Mouse (Mus musculus) forebrain, embryonic 11.5 days (tissue): ENCODE measurements around the gene Acad10. TPM values are rescaled to one million over a fixed set of nuclear protein-coding genes. Genes with fewer than 3 reads are reported as not detected.
"Not testable (repeated sequence)": the region's sequence is repeated elsewhere in the genome, so short reads cannot be mapped to it uniquely, and the experiment has no call there.

Experiments used
- ATAC-seq: fragments of 200-750 bp; cut with Nextera tagmentation; replicated peaks from 2 replicates; pipeline ENCODE4 v1.8.0; 2017; ENCODE audit warnings: moderate TSS enrichment; ENCODE audit not compliant: low FRiP score
- DNase-seq: peaks from one replicate; pipeline ENCODE4 v3.0.0-alpha.2; 2017; ENCODE audit warnings: low spot score
- H3K27ac ChIP-seq: fragments of 300-500 bp; sonication (generic); 2 replicates; pipeline ENCODE4 v1.5.1; 2014; ENCODE audit warnings: low read depth, low read length
- H3K27me3 ChIP-seq: fragments of 300-500 bp; sonication (generic); 2 replicates; pipeline ENCODE4 v1.6.1; 2014; ENCODE audit warnings: mild to moderate bottlenecking, low read length, mixed read lengths; ENCODE audit not compliant: control insufficient read depth, insufficient read depth
- H3K36me3 ChIP-seq: fragments of 300-500 bp; sonication (generic); 2 replicates; pipeline ENCODE4 v1.6.1; 2014; ENCODE audit warnings: mild to moderate bottlenecking, low read length, moderate library complexity, mixed read lengths; ENCODE audit not compliant: control insufficient read depth, insufficient read depth
- H3K4me1 ChIP-seq: fragments of 300-500 bp; sonication (generic); replicated peaks from 2 replicates; pipeline ENCODE4 v1.6.1; 2014; ENCODE audit warnings: low read length, mixed read lengths; ENCODE audit not compliant: control insufficient read depth, insufficient read depth
- H3K4me2 ChIP-seq: fragments of 300-500 bp; sonication (generic); 2 replicates; pipeline ENCODE4 v1.6.1; 2014; ENCODE audit warnings: low read depth, mild to moderate bottlenecking, low read length, moderate library complexity, mixed read lengths; ENCODE audit not compliant: severe bottlenecking
- H3K4me3 ChIP-seq: fragments of 300-500 bp; sonication (generic); 2 replicates; pipeline ENCODE4 v1.5.1; 2014; ENCODE audit warnings: low read depth, low read length
- H3K9ac ChIP-seq: fragments of 300-500 bp; sonication (generic); 2 replicates; pipeline ENCODE4 v1.6.1; 2014; ENCODE audit warnings: low read length
- H3K9me3 ChIP-seq: fragments of 300-500 bp; sonication (generic); 2 replicates; pipeline ENCODE4 v1.6.1; 2016; ENCODE audit warnings: low read length, mixed read lengths; ENCODE audit not compliant: control insufficient read depth
- WGBS: fragments of 180-500 bp; shearing (Covaris S2); extraction: QIAGEN DNeasy Blood & Tissue Kit; methylation state at CpG from one replicate; pipeline ENCODE4 v1.1.7; 2014; 5-methylcytosine and 5-hydroxymethylcytosine counted together
- polyA plus RNA-seq: library from polyadenylated mRNA; unstranded; fragments of >200 nt; fragmentation: Nextera tagmentation; extraction: Ambion mirVana; gene quantifications from 2 replicates; pipeline ENCODE4 v1.2.1, GENCODE M21; 2014

Acad10 gene
- polyA plus RNA-seq, 1 experiment from 2014 or later = 1.9 TPM

DNA sequence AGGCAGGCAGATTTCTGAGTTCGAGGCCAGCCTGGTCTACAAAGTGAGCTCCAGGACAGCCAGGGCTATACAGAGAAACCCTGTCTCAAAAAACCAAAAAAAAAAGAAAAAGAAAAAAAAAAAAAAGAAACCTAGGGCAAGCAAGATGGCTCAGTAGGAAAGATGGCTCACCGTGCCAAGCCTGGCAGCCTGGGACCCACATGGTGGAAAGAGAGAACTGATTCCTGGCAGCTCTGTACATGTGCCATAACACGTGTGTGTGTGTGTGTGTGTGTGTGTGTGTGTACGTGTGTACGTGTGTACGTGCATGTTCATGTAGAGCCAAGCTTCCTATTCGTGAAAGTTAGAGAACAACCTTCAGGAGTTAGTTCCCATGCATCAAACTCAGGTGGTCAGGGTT lies 31.1 kb upstream of the Acad10 start:
- not testable (repeated sequence) for H3K4me1 ChIP-seq, H3K9ac ChIP-seq, H3K4me3 ChIP-seq, ATAC-seq, H3K4me2 ChIP-seq, H3K9me3 ChIP-seq, H3K27me3 ChIP-seq, H3K36me3 ChIP-seq, H3K27ac ChIP-seq, DNase-seq
- 93% methylated on average over 7 of the region's 7 CpGs for WGBS

DNA sequence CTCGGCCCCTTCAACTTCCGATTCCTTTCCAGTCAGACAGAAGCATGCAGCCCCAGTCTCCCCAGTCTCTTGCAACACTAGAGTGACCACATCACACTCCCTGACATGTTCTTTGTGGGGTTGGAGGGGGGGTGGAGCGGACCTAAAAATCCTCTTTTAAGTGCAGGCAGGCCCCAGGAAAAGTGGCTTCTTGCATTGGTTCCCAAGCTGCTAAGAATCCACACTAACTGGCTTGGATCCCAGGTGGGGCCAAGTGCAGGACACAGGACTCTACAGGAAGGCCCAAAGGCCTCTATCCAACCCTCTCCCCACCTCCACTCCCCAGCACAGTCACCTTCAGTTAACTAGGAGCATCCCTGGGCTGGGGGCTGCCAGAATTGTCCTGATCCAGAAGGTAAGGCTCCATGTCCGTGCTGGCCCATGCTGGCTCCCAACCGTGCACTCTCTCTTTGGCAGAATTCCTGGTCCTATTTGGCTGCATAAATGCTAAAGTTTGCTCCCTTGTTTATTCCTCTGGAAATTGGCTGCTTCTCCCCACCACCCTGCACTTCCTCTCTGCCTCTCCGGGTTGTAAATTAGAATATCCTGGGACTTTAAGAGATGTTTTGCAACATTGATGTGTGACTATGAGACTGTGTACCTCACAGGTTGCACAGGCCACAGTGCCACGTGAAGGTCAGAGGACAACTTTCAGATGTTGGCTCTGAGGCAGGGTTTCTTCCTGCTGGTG lies 30.3 kb upstream of the Acad10 start:
- WGBS = 82% methylated on average over 7 of the region's 7 CpGs
- Histone ChIP-seq H3K27me3 (no peaks in the 10 kb centered on the region), H3K4me3 (no peak overlapping the region), H3K9ac (no peak overlapping the region), H3K4me2 (no peak overlapping the region), H3K36me3 (no peaks in the 10 kb centered on the region), H3K4me1 (no peaks in the 10 kb centered on the region), H3K9me3 (no peaks in the 10 kb centered on the region), H3K27ac (no peak overlapping the region)
- no peak for DNase-seq
- ATAC-seq = no peak

DNA sequence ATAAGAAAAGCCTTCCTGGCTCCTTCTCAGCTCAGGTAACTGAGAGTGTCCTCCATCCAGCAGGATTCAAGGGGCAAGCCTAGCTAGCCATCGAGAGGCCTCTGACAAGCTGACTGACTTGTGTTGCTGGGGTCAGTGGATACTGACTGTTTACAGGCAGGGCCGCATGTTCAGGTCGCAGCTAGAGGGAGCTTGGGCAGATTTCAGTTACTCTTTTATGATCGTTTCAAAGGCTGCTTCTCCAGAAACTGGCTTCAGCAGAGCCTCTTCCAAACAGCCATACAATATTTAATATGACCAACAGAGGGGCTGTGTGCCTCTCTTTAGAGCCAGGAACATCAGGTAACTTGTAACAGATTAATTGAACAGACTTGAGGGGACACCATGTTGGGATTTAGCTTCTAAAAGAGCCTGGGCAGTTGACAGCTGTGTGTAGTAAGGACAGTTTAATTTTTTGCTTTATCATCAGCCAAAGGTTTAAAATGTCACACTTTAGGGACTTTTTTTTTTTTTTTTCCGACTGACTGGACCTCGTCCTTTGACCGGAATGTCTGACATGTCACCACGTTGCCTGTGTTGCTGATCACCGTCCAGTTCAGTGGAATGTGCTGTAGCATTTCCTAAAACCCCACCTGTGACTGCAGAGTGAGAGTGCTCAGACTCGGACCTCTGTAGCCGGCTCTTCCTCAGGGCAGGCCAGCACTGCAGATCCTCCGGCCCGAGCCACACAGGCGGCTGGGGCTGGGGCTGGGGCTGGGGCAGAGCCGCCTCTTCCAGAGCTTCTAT lies 26.0 kb upstream of the Acad10 start:
- no peak for DNase-seq
- 81% methylated on average over 15 of the region's 15 CpGs for WGBS
- ATAC-seq = no peak
- H3K4me1 ChIP-seq = no peaks in the 10 kb centered on the region
- H3K9me3 ChIP-seq = no peaks in the 10 kb centered on the region
- H3K27ac ChIP-seq = no peak overlapping the region
- H3K36me3 ChIP-seq = peaks cover 3% of the 10 kb centered on the region; the same call in 1 of the 2 replicates
- no peaks in the 10 kb centered on the region for H3K27me3 ChIP-seq
- no peak overlapping the region for H3K4me3 ChIP-seq
- H3K4me2 ChIP-seq = no peak overlapping the region
- no peak overlapping the region for H3K9ac ChIP-seq

DNA sequence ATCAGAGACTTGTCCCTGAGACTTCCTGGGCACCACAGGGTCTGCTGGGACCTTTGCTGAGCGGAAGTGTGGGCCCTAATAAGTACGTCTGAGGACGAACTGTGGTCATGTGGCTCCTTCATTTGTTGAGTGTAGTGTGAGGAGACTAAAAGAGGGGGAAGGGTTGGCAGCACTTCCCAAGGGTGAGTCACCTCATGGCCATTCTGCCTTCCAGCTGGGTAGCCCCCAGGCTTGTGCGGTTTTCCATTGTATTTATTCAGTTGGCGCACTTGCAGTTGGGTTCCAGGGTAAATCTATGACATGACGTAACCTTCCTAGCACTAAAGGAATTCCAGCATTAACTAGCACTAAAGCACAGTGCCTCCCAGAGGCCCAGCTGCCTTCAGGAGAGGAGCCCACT lies 25.2 kb upstream of the Acad10 start:
- no peak for DNase-seq
- 92% methylated on average over 6 of the region's 6 CpGs for WGBS
- no peak overlapping the region for H3K9ac ChIP-seq
- H3K4me1 ChIP-seq = no peaks in the 10 kb centered on the region
- no peaks in the 10 kb centered on the region for H3K9me3 ChIP-seq
- no peak overlapping the region for H3K27ac ChIP-seq
- H3K36me3 ChIP-seq = peaks cover 3% of the 10 kb centered on the region; the same call in 1 of the 2 replicates
- no peaks in the 10 kb centered on the region for H3K27me3 ChIP-seq
- H3K4me2 ChIP-seq = no peak overlapping the region
- ATAC-seq = no peak
- no peak overlapping the region for H3K4me3 ChIP-seq

DNA sequence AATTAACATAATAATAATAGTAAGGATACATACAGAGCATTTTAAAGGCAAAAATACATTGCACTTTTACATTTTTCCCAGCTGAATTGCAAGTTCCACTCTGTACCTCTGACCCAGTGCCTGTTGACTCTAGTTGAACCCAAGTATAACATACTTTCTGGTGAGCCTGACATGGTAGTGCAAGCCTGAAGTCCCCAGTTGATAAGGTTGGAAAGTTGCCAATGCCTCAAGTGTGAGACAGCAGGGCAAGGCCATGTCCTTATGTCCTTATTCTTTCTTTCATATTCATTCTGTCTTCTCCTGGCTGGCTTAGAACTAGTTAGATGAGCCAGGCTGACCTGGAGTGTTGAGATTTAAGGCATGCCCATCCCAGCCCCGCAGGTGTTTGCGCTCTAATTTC lies 21.9 kb upstream of the Acad10 start:
- H3K27ac ChIP-seq = no peak overlapping the region
- no peaks in the 10 kb centered on the region for H3K4me1 ChIP-seq
- no peak for DNase-seq
- H3K4me3 ChIP-seq = no peak overlapping the region
- 98% methylated on average over 2 of the region's 2 CpGs for WGBS
- no peak overlapping the region for H3K9ac ChIP-seq
- no peaks in the 10 kb centered on the region for H3K9me3 ChIP-seq
- no peak for ATAC-seq
- no peak overlapping the region for H3K4me2 ChIP-seq
- H3K36me3 ChIP-seq = peaks cover 3% of the 10 kb centered on the region; the same call in 1 of the 2 replicates
- no peaks in the 10 kb centered on the region for H3K27me3 ChIP-seq

DNA sequence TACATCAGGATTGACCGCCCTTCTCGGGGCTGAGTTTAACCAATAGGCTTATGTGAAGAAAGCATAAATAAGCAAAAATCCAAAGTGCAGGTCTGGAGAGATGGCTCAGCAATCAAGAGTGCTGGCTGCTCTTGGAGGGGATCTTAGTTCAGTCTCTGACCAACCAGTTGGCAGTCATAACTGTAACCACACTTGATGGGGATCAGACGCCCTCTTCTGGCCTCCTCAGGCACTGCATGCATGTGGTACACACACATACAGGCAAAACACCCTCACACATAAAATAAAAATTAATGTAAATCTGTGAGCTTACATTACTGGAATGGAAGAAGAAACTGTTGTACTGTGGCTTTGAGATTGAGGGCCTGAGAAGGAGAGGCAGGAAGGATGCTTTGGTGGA lies 10.1 kb upstream of the Acad10 start:
- Histone ChIP-seq H3K27ac (no peak overlapping the region), H3K9ac (no peak overlapping the region), H3K27me3 (no peaks in the 10 kb centered on the region), H3K4me3 (no peak overlapping the region), H3K9me3 (no peaks in the 10 kb centered on the region), H3K4me2 (no peak overlapping the region), H3K4me1 (no peaks in the 10 kb centered on the region), H3K36me3 (no peaks in the 10 kb centered on the region; the same call in 1 of the 2 replicates)
- DNase-seq (no peak), ATAC-seq (no peak)
- 81% methylated on average over 3 of the region's 3 CpGs for WGBS

DNA sequence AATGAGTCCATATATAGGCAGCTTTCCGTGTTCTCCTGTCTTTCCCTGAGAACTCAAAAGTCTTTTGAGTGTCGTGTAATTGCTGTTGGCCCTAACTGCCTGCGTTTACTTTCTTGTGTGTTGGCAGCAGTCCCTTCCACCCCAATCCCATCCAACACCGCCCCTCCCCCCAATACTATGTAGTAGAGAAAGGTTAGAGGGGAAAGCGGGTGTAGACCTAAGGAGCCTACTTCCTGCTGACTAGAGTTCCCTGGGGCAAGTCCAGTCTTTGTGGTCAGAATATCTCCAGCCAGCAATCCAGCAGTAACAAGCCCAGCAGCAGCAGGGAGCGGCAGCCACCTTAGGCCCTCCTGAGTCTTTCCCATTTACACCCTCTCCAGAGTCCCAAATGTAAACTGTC lies 8.1 kb upstream of the Acad10 start:
- H3K4me1 ChIP-seq = no peaks in the 10 kb centered on the region
- no peak overlapping the region for H3K4me2 ChIP-seq
- H3K9me3 ChIP-seq = no peaks in the 10 kb centered on the region
- H3K27ac ChIP-seq = no peak overlapping the region
- no peak for ATAC-seq
- no peaks in the 10 kb centered on the region; the same call in 1 of the 2 replicates for H3K36me3 ChIP-seq
- H3K4me3 ChIP-seq = no peak overlapping the region
- no peak for DNase-seq
- no peaks in the 10 kb centered on the region for H3K27me3 ChIP-seq
- WGBS = 82% methylated on average over 6 of the region's 6 CpGs
- H3K9ac ChIP-seq = no peak overlapping the region

GRCm38 (mm10) chr5:121667067-121667466 lies 6.8 kb upstream of the Acad10 start:
- Histone ChIP-seq H3K4me1 (no peaks in the 10 kb centered on the region), H3K36me3 (no peaks in the 10 kb centered on the region; the same call in 1 of the 2 replicates), H3K9me3 (no peaks in the 10 kb centered on the region), H3K9ac (no peak overlapping the region), H3K27ac (no peak overlapping the region), H3K27me3 (no peaks in the 10 kb centered on the region), H3K4me2 (no peak overlapping the region), H3K4me3 (no peak overlapping the region)
- 92% methylated on average over 4 of the region's 4 CpGs for WGBS
- DNase-seq (no peak), ATAC-seq (no peak)
